Mouse (Mus musculus) lung, adult 2 months (tissue): ENCODE results near the gene Rab40c. TPM values are rescaled to one million over a fixed set of nuclear protein-coding genes. Genes with fewer than 3 reads are reported as not detected.

Experiments used
- DNase-seq: peaks from one replicate; pipeline ENCODE4 v3.0.0; 2022
- H3K4me1 ChIP-seq: fragments of 200-500 bp; 2 replicates; pipeline ENCODE4 v1.6.1; 2011; ENCODE audit warnings: low read length; ENCODE audit not compliant: control insufficient read depth, insufficient read depth
- H3K4me3 ChIP-seq: fragments of 200-500 bp; replicated peaks from 2 replicates; pipeline ENCODE3; 2011; ENCODE audit warnings: low read depth, mild to moderate bottlenecking, control low read depth, low read length; ENCODE audit errors: extremely low read depth
- CTCF ChIP-seq: fragments of 200-500 bp; IDR thresholded peaks from 2 replicates; pipeline ENCODE4 v1.5.1; 2011; ENCODE audit warnings: mild to moderate bottlenecking, low read length, control low read depth; ENCODE audit not compliant: insufficient read depth
- POLR2A ChIP-seq: fragments of 200-500 bp; IDR thresholded peaks from 2 replicates; pipeline ENCODE4 v1.6.1; 2011; ENCODE audit warnings: low read depth, mild to moderate bottlenecking, control low read depth, low read length, borderline replicate concordance; ENCODE audit errors: extremely low read depth
- WGBS: fragments of 180-500 bp; shearing (Covaris S2); methylation state at CpG from one replicate; pipeline ENCODE4 v1.1.7; 2018; 5-methylcytosine and 5-hydroxymethylcytosine counted together
- polyA plus RNA-seq: library from polyadenylated mRNA; depleted of rRNA; stranded (reverse); fragments of >200 nt; gene quantifications from 2 replicates; pipeline ENCODE4 v1.2.3, GENCODE M21; 2012

Gene Rab40c
- polyA plus RNA-seq, 1 experiment: 62.6 TPM

DNA sequence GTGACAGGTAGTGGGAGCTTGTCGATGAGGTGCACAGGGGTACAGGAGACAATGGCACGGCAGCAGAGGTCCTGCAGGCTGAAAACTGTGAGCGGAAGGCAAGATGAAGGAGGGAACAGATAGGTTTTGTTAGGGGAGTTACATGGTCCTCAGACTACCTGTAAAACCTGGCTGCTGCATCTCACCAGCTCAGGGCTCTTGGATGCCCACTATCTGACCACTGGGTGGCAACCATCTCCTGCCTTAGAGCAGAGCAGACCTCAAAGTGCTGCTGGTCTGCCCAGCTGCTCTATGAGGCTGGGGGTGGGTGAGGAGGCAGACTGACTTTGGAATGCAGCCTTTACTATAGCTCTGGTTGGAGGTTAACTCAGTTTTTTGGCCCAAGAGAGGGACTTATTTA, 35.7 kb downstream of the Rab40c start:
- H3K4me3 ChIP-seq: no peak overlapping the region
- no peak for DNase-seq
- peaks cover 4% of the 10 kb centered on the region; the same call in 1 of the 2 replicates for H3K4me1 ChIP-seq
- WGBS: 90% methylated on average over 3 of the region's 3 CpGs
- TF ChIP-seq CTCF (no peak), POLR2A (no peak)

- no peak for DNase-seq
- 89% methylated on average over 8 of the region's 8 CpGs for WGBS
- no peak overlapping the region for H3K4me3 ChIP-seq
- no peak for TF ChIP-seq POLR2A
- TF ChIP-seq CTCF: no peak
- peaks cover 4% of the 10 kb centered on the region; the same call in 1 of the 2 replicates for H3K4me1 ChIP-seq
Measured at GRCm38 (mm10) chr17:25883268-25883667, 36.3 kb downstream of the Rab40c start.

DNA sequence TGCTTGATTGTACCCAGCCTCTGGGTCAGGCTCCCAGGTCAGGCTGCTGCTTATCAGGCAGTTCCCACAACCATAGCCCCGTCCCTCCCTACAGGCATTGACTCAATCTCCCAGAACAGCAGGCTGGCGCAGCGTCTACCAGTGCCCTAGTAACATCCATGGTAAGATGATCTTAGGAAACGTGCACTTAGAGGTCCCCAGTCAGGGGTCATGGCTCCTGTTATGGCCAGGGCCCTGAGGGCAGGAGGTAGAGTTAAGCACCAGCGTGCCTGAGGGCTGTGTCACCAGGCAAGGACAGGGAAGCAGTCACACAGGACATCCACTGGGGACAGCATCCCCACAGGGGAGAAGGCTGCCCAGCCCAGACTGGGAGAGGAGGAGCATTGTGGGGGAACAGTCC, 37.2 kb downstream of the Rab40c start:
- DNase-seq: no peak
- Histone ChIP-seq H3K4me1 (0 out of 2 replicates have a peak, but pooled peaks cover 1% of the 10 kb centered on the region), H3K4me3 (no peak overlapping the region)
- no peak for TF ChIP-seq CTCF
- TF ChIP-seq POLR2A: 0 out of 2 replicates have a peak, but pooled peaks have one; percentile 2
- WGBS: 58% methylated on average over 5 of the region's 5 CpGs

DNA sequence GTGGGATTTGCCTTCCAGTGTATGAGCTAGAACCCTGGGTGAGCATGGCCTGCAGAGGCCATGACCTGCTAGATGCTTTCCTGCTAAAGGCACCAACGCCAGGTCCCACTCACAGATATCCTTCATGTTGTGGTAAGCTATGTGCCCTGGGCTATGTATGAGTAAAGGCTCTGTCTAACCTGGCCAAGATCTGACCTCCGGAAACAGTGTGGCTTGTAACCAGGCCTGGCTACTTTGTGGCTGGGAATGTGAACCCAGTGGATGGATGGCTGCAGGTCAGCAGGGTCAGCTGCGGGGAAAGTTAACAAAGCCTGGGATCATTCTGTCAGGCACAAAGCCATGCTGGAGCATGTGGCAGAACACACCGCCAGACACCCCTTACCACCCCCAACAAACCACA, 37.8 kb downstream of the Rab40c start:
- WGBS: 67% methylated on average over 4 of the region's 4 CpGs

DNA sequence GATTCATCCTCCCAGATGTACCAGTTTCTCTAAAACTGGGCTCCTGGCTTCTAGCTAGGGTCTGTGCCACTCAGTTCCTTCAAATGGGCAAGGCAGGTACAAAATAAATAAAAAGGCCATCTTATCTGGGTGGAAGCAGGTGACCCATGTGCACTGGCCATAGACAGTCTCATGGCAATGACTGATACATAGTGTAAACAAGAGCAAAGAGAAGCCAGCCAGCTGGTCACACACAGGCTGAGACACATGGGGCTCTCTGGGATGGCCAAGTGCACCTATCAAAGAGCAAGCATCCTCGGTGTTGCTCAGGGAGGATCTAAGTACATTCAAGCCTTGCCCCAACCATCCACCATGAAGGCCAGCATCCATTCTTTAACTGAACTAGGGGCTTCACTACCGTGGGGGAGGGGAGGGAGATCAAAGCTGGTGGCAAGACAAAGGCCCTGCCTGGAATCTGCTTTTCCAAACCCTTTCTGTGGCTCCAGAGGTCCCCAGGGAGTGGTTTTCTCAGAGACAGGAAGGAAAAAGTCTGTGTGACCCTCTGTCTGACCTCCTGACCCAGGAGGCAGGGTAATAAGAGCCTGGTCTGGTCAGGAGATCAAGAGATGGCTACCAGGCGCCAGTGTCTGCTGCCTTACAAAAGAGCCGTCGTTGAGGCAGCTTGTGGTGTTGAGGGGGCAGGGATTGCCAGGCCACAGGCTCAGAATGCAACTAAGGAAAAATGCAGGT, 38.5 kb downstream of the Rab40c start:
- WGBS: 25% methylated on average over 5 of the region's 5 CpGs
- TF ChIP-seq CTCF: no peak
- no peak for TF ChIP-seq POLR2A
- Histone ChIP-seq H3K4me1 (no peaks in the 10 kb centered on the region; the same call in none of the 2 replicates), H3K4me3 (no peak overlapping the region)
- no peak for DNase-seq

More for the DNA sequence above, 37.8 kb downstream of the Rab40c start:
- DNase-seq: no peak
- H3K4me1 ChIP-seq: no peaks in the 10 kb centered on the region
- H3K4me3 ChIP-seq: no peak overlapping the region
- no peak for TF ChIP-seq CTCF
- no peak for TF ChIP-seq POLR2A

DNA sequence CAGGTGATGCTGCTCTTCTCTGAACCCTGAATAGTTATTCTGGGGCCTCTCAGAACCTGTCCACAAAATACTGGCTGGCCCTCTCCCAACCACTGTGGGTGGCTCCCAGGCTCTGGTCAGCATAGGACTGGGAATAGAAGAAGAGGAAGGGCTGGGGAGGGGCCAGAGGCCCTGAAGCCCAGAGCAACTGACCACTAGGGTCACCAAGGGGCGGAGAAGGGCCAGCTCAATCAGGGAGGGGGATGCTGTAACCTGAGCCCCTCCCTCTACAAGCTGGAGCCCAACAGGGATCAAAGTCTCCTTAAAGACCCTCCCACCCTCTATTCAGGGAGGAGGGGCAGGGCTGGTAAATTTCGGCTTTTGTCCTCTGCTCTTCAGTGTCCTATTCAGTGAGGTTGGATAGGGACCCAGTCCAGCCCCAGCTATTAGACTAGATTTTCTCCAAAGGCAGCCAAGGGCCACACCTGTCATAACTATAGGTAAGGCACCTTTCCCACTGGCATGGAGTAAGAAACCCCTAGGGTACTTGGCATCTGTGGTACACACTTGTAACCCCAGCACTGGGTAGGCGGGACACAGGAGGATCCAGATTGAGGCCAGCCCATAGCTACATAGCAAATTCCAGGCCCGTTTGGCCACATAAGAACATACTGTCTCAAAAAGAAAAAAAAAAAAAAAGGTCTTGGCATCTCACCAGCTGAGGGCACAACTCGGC, 39.2 kb downstream of the Rab40c start, which contains the start of gene Wfikkn1:
Gene Wfikkn1 (minus strand): TSS at position 663 of the 715 bp plus-strand sequence.
- no peak for DNase-seq
- 49% methylated on average over 5 of the region's 5 CpGs for WGBS
- TF ChIP-seq POLR2A (no peak), CTCF (no peak)
- H3K4me3 ChIP-seq: no peak within 1 kb of the TSS
- H3K4me1 ChIP-seq: peaks cover 3% of the 10 kb centered on the region

DNA sequence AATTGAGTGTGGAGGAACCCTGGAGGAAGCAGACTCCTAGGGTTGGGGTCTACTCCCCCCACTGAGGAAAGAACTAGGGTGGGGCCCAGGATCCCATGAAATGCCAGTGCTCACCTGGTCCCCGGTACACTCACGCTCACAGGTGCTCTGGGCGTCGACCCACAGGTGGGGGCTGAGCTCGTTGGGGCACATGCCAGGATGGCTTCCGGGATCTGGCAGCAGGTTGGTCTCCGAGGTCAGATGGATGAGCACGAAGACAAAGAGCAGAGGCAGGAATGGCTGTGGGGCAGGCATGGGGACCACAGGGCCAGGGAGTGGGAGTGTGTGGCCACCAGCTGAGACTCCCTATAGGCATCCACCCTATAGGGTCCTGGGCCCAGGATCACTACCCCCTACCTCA, 39.8 kb downstream of the Rab40c start:
- H3K4me3 ChIP-seq: no peak overlapping the region
- no peak for TF ChIP-seq POLR2A
- no peak for TF ChIP-seq CTCF
- H3K4me1 ChIP-seq: peaks cover 3% of the 10 kb centered on the region
- WGBS: 77% methylated on average over 8 of the region's 8 CpGs
- no peak for DNase-seq

- peaks cover 3% of the 10 kb centered on the region for H3K4me1 ChIP-seq
- TF ChIP-seq CTCF (peak; percentile 57), POLR2A (no peak)
- WGBS: 75% methylated on average over 4 of the region's 4 CpGs
- DNase-seq: no peak
- no peak overlapping the region for H3K4me3 ChIP-seq
Measured at GRCm38 (mm10) chr17:25879261-25879660, 40.3 kb downstream of the Rab40c start.

- Histone ChIP-seq H3K4me3 (no peak overlapping the region), H3K4me1 (peaks cover 3% of the 10 kb centered on the region)
- 93% methylated on average over 19 of the region's 19 CpGs for WGBS
- TF ChIP-seq POLR2A: no peak
- no peak for TF ChIP-seq CTCF
- no peak for DNase-seq
Measured at GRCm38 (mm10) chr17:25878611-25879180, 40.8 kb downstream of the Rab40c start.
